Mouse (Mus musculus) B cell, adult 67 days (primary cell): Measurements from ENCODE around the gene Fn3krp. TPM values are rescaled to one million over a fixed set of nuclear protein-coding genes. Genes with fewer than 3 reads are reported as not detected.

Experiments used
- total RNA-seq, 2 experiments: library from RNA; stranded (reverse); gene quantifications; 4 replicates each; pipeline ENCODE4 v1.2.4; 2023

Gene Fn3krp
- 1 to 10 TPM; 5.9 to 8.0 TPM for total RNA-seq

GRCm38 (mm10) chr11:121420830-121421552, at the start of gene Fn3krp:
Gene Fn3krp, plus strand, starts transcription at chr11:121421401.

GRCm38 (mm10) chr11:121387750-121388553, 33.2 kb upstream of the Fn3krp start, which contains the start of gene Rab40b:
Gene Rab40b, minus strand, starts transcription at chr11:121388251.

GRCm38 (mm10) chr11:121434156-121435155, 13.3 kb downstream of the Fn3krp start, which contains the start of gene Fn3k:
Gene Fn3k, plus strand, starts transcription at chr11:121434913.

GRCm38 (mm10) chr11:121451753-121452635, 30.8 kb downstream of the Fn3krp start, which contains the start of gene Tbcd:
Gene Tbcd, plus strand, starts transcription at chr11:121451949.

Other genes starting within 250 kb of the Fn3krp start
- gene Hexdc, start 217.0 kb upstream of the Fn3krp start, total RNA-seq = 10 to 100 TPM; 16.7 to 21.5 TPM
- gene Ogfod3, start 216.7 kb upstream of the Fn3krp start, total RNA-seq = 10 to 100 TPM; 10.5 to 11.7 TPM
- 100 to 1,000 TPM; 118 to 135 TPM for gene Cybc1, start 192.1 kb upstream of the Fn3krp start, total RNA-seq
- gene Narf, start 184.1 kb upstream of the Fn3krp start, total RNA-seq = 10 to 100 TPM; 62.0 to 66.2 TPM
- gene Foxk2, start 161.4 kb upstream of the Fn3krp start, total RNA-seq = 10 to 100 TPM; 40.8 to 48.4 TPM
- 10 to 100 TPM; 52.6 to 59.7 TPM for gene Wdr45b, start 67.0 kb upstream of the Fn3krp start, total RNA-seq
- not detected for gene Rab40b, start 33.1 kb upstream of the Fn3krp start, total RNA-seq
- gene Fn3k, start 13.5 kb downstream of the Fn3krp start, total RNA-seq = under 1 TPM in 1 of 2 experiments, not detected in 1; 0.15 TPM
- gene Tbcd, start 30.5 kb downstream of the Fn3krp start, total RNA-seq = 10 to 100 TPM; 32.7 to 36.2 TPM
- gene Zfp750, start 97.9 kb downstream of the Fn3krp start, total RNA-seq = not detected